Mouse (Mus musculus) left cerebral cortex, postnatal 36 days (tissue): ENCODE measurements around the gene D630039A03Rik. TPM values are rescaled to one million over a fixed set of nuclear protein-coding genes. Genes with fewer than 3 reads are reported as not detected.

ENCODE experiments used
- DNase-seq, 2 experiments: peaks; one replicate each; pipeline ENCODE4 v3.0.0; 2021 to 2022; ENCODE audit warnings: low spot score in 2 of 2, mixed read lengths in 1 of 2
- intact Hi-C: fragments of 180-260 bp; cut with DNase I; formaldehyde crosslinking; loops from one replicate; pipeline ENCODE4 v1.15.1; 2025
- total RNA-seq, 2 experiments: library from RNA; stranded (reverse); gene quantifications; 2 replicates each; pipeline ENCODE4 v1.2.3; 2021

D630039A03Rik gene
- total RNA-seq, 2 experiments from 2014 or later = 0.15 to 0.18 TPM

- intact Hi-C loops = no loop called here
- no peak for DNase-seq
Observed at GRCm38 (mm10) chr4:57860204-57860611, 55.9 kb downstream of the D630039A03Rik start.

Other genes starting within 250 kb of the D630039A03Rik start
- gene Akap2, start 198.6 kb downstream of the D630039A03Rik start, total RNA-seq = 10 to 100 TPM; 39.4 to 43.5 TPM
- 100 to 1,000 TPM in 1 of 2 experiments, 10 to 100 TPM in 1; 97.6 to 113 TPM for gene Txn1, start 40.1 kb upstream of the D630039A03Rik start, total RNA-seq
- gene Txndc8, start 92.8 kb upstream of the D630039A03Rik start, total RNA-seq = not detected